Mouse (Mus musculus) liver, adult 2 months (tissue): Measurements from ENCODE around the gene Tmem37.

ENCODE experiments used
- CTCF ChIP-seq: fragments of 200-500 bp; IDR thresholded peaks from 2 replicates; pipeline ENCODE4 v1.5.1; 2011; ENCODE audit warnings: low read depth, low read length, control low read depth
- POLR2A ChIP-seq: fragments of 200-500 bp; IDR thresholded peaks from 2 replicates; pipeline ENCODE4 v1.6.1; 2011; ENCODE audit warnings: low read length, control low read depth; ENCODE audit not compliant: insufficient read depth; ENCODE audit errors: extremely low read depth

- TF ChIP-seq POLR2A = no peak
- TF ChIP-seq CTCF = no peak
These were observed 15.3 kb upstream of the Tmem37 start for GRCm38 (mm10) chr1:120089180-120089579.
